In the genomic region with DNA sequence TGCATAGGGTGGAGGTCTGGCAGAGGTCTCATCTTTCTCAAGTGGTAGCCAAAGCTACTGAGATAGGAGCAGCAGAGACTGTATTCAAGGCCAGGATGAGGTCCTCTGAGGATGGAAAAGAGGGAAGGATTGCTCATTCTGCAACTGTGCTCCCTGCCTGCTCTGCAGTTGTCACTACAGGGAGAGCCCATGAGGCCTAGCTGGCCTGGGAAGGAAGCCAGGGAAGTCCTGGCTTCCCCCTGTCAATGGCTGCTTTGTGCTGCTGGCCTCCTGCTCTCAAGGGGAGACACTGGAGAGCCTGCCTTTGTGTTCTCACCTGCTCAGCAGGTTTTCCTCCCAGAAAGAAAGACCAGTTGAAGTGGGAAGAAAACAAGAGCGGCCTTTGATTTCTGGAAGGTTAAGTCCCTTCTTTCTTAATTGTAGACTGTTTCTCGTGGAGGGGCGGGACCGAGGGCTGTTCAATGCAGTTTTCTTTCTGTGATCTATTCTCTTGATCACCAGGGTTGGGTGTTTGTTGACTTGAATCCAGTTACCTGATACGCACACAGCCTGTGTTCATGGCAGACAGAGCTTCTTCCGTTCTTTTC, we compare ENCODE assay signal across 7 mouse cellular contexts.
DNase-seq lines count a peak whose midpoint lies in the region; ATAC-seq and TF ChIP-seq lines count a peak whose summit lies in the region.

No protein-coding gene starts in this region.

- TF ChIP-seq POLR2A in lung, adult 2 months (IDR thresholded peaks at IDR 0.05; ENCODE audit: borderline replicate concordance, extremely low read depth, low read depth, low read length) = no peak

- 0 out of 2 replicates have a peak, but pooled peaks have one; percentile 19 for ATAC-seq in heart, embryonic 14.5 days (ENCODE audit: insufficient number of reproducible peaks, insufficient read depth, low FRiP score, low read depth)

- DNase-seq in lung, adult 18-20 months = peak; percentile 11 to 36
- DNase-seq in lung, adult 2 months = no peak
- peak; percentile 24 to 54 for DNase-seq in cerebellum, postnatal 25 days
- DNase-seq in layer of hippocampus, postnatal 36 days = peak; percentile 22 to 24
- no peak for DNase-seq in urinary bladder, postnatal 10 days (ENCODE audit: low spot score)
- no peak for DNase-seq in urinary bladder, adult 2 months (ENCODE audit: low spot score)

- H3K27ac ChIP-seq in heart, embryonic 14.5 days (replicated peaks in 1 of 2; ENCODE audit: control insufficient read depth in 1 of 2, insufficient read depth in 1 of 2, low read depth in 2 of 2, low read length in 2 of 2) = peak overlapping the region; percentile 1 to 60; a peak in 3 of 4 replicates

- TF ChIP-seq CTCF in lung, adult 2 months (IDR thresholded peaks at IDR 0.05; ENCODE audit: insufficient read depth, low read length) = no peak

- H3K36me3 ChIP-seq in heart, embryonic 14.5 days (ENCODE audit: control insufficient read depth, insufficient read depth, low read length) = no peaks in the 10 kb centered on the region

- H3K27me3 ChIP-seq in heart, embryonic 14.5 days (ENCODE audit: control insufficient read depth, insufficient read depth, low read length) = no peaks in the 10 kb centered on the region

- no peak overlapping the region for H3K4me2 ChIP-seq in heart, embryonic 14.5 days (ENCODE audit: low read length)

- H3K9ac ChIP-seq in heart, embryonic 14.5 days (ENCODE audit: low read length) = no peak overlapping the region

- no peak overlapping the region for H3K4me3 ChIP-seq in lung, adult 2 months (replicated peaks; ENCODE audit: extremely low read depth, low read depth, low read length)
- no peak overlapping the region for H3K4me3 ChIP-seq in heart, embryonic 14.5 days (ENCODE audit: control insufficient read depth in 1 of 2, insufficient read depth in 1 of 2, low read depth in 1 of 2, low read length in 2 of 2)

- peaks cover 22% of the 10 kb centered on the region for H3K4me1 ChIP-seq in lung, adult 2 months (ENCODE audit: control insufficient read depth, insufficient read depth, low read length)
- H3K4me1 ChIP-seq in heart, embryonic 14.5 days (ENCODE audit: control insufficient read depth in 2 of 2, insufficient read depth in 2 of 2, low read length in 2 of 2) = peaks cover 5 to 14% of the 10 kb centered on the region in 2 experiments; a peak in 3 of 4 replicates

- WGBS in lung, adult 2 months = 70% methylated on average over 6 of the region's 6 CpGs
- WGBS in heart, embryonic 14.5 days = 86% methylated on average over 6 of the region's 6 CpGs

- no peaks in the 10 kb centered on the region for H3K9me3 ChIP-seq in heart, embryonic 14.5 days (ENCODE audit: control insufficient read depth, low read length)

Comparison
In these comparisons a context has a peak if more than half of its experiments do, and no peak if none do; other contexts are left out.
1. DNase-seq: peak in lung, adult 18-20 months (2 of 2), cerebellum, postnatal 25 days (2 of 2) and layer of hippocampus, postnatal 36 days (2 of 2); none in lung, adult 2 months (single experiment), urinary bladder, postnatal 10 days (single experiment) and urinary bladder, adult 2 months (single experiment).